ENCODE assay signal across 7 mouse cellular contexts in the genomic region with DNA sequence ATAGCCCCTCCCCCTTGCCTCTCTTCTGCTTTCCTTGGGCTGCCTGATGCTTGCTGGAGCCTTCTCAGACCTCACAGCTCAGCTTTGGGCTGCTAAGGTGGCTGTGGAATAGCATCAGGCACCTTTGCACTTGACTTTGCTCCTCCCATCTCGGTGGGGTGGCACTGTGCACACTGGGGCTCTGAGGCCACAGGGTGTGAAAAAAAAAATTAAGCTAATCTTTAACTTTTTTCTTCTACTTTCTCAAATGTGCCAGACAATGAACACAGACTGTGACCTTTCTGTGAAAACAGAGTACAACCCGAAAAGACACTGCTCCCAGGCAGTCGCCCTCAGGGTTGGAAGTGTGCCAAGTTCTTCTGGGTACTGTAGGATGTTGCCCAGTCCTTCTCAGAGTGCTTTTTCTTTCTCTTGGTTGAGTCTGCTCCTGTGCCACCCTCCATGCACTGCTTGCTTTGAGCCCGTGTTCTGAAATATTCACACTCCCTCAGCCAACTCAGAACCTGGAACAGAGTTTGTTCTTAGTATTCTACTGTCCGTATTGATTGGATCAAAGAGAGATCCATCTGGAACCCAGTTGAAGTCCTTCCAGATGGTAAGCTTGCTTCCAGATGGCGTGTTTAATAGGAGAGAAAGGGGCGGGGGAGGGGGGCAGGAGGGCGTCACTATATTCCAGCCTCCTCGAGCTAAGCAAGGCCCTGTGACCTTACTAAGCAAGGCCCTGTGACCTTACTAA. TPM values are rescaled to one million over a fixed set of nuclear protein-coding genes. Genes with fewer than 3 reads are reported as not detected.
A peak's percentile ranks its signal among the peaks of the same experiment; 100 is the strongest.
DNase-seq lines count a peak whose midpoint lies in the region; ATAC-seq and TF ChIP-seq lines count a peak whose summit lies in the region.

No protein-coding gene starts in this region.

- H3K4me3 ChIP-seq in midbrain, postnatal 0 days (ENCODE audit: low read depth, low read length) = no peak overlapping the region
- no peak overlapping the region for H3K4me3 ChIP-seq in midbrain, embryonic 14.5 days (replicated peaks; ENCODE audit: low read depth, low read length)
- no peak overlapping the region for H3K4me3 ChIP-seq in kidney, embryonic 16.5 days (ENCODE audit: low read length)
- no peak overlapping the region for H3K4me3 ChIP-seq in stomach, embryonic 14.5 days (ENCODE audit: low read depth, low read length)

- no peaks in the 10 kb centered on the region for H3K36me3 ChIP-seq in midbrain, postnatal 0 days (ENCODE audit: insufficient read depth, low read length)
- H3K36me3 ChIP-seq in midbrain, embryonic 14.5 days (ENCODE audit: control insufficient read depth, insufficient read depth, low read length) = no peaks in the 10 kb centered on the region
- no peaks in the 10 kb centered on the region for H3K36me3 ChIP-seq in kidney, embryonic 16.5 days (ENCODE audit: insufficient read depth, low read length)
- no peaks in the 10 kb centered on the region for H3K36me3 ChIP-seq in stomach, embryonic 14.5 days (ENCODE audit: control insufficient read depth, insufficient read depth, low read length)

- peak; percentile 48 for DNase-seq in midbrain, postnatal 0 days (ENCODE audit: low spot score)
- DNase-seq in midbrain, embryonic 14.5 days = no peak
- DNase-seq in cerebellum, postnatal 10 days = peak; percentile 77 to 78
- DNase-seq in thymus, postnatal 4 days = no peak
- no peak for DNase-seq in left cerebral cortex, postnatal 10 days (ENCODE audit: extremely low spot score in 1 of 2, low spot score in 2 of 2)

- no peaks in the 10 kb centered on the region for H3K9me3 ChIP-seq in midbrain, postnatal 0 days (ENCODE audit: low read length)
- no peaks in the 10 kb centered on the region for H3K9me3 ChIP-seq in midbrain, embryonic 14.5 days (ENCODE audit: control insufficient read depth, low read length)
- no peaks in the 10 kb centered on the region for H3K9me3 ChIP-seq in kidney, embryonic 16.5 days (ENCODE audit: low read length)
- H3K9me3 ChIP-seq in stomach, embryonic 14.5 days (ENCODE audit: control insufficient read depth, low read depth, low read length) = no peaks in the 10 kb centered on the region

- TF ChIP-seq CTCF in midbrain, postnatal 0 days (IDR thresholded peaks at IDR 0.05) = no peak

- H3K4me1 ChIP-seq in midbrain, postnatal 0 days (ENCODE audit: insufficient read depth, low read length) = peaks cover 4% of the 10 kb centered on the region; the same call in 1 of the 2 replicates
- H3K4me1 ChIP-seq in midbrain, embryonic 14.5 days (ENCODE audit: control insufficient read depth, insufficient read depth, low read length) = no peaks in the 10 kb centered on the region; the same call in 1 of the 2 replicates
- H3K4me1 ChIP-seq in kidney, embryonic 16.5 days (ENCODE audit: insufficient read depth, low read length) = peaks cover 18% of the 10 kb centered on the region; the same call in 1 of the 2 replicates
- H3K4me1 ChIP-seq in stomach, embryonic 14.5 days (ENCODE audit: control insufficient read depth, insufficient read depth, low read length) = peaks cover 4% of the 10 kb centered on the region; the same call in 1 of the 2 replicates

- H3K9ac ChIP-seq in midbrain, postnatal 0 days (replicated peaks; ENCODE audit: low read length, poor library complexity, severe bottlenecking) = no peak overlapping the region
- no peak overlapping the region for H3K9ac ChIP-seq in midbrain, embryonic 14.5 days (replicated peaks; ENCODE audit: low read length)
- H3K9ac ChIP-seq in kidney, embryonic 16.5 days (replicated peaks; ENCODE audit: low read length) = no peak overlapping the region
- no peak overlapping the region for H3K9ac ChIP-seq in stomach, embryonic 14.5 days (replicated peaks; ENCODE audit: low read depth, low read length)

- intact Hi-C loops in left cerebral cortex, postnatal 10 days (cut with DNase I) = no loop called here

- ATAC-seq in midbrain, postnatal 0 days (ENCODE audit: low FRiP score) = no peak
- ATAC-seq in midbrain, embryonic 14.5 days (ENCODE audit: low FRiP score, low TSS enrichment) = no peak
- peak; percentile 94 for ATAC-seq in kidney, embryonic 16.5 days (ENCODE audit: low FRiP score, low TSS enrichment)
- ATAC-seq in stomach, embryonic 14.5 days (ENCODE audit: insufficient number of reproducible peaks, insufficient read depth, low FRiP score, low read depth) = peak; percentile 83

- H3K4me2 ChIP-seq in midbrain, postnatal 0 days (ENCODE audit: low read depth, low read length, poor library complexity, severe bottlenecking) = no peak overlapping the region
- H3K4me2 ChIP-seq in midbrain, embryonic 14.5 days (ENCODE audit: low read length) = no peak overlapping the region
- 0 out of 2 replicates have a peak overlapping the region, but pooled peaks have one; percentile 2 for H3K4me2 ChIP-seq in kidney, embryonic 16.5 days (replicated peaks; ENCODE audit: low read depth, low read length)
- no peak overlapping the region for H3K4me2 ChIP-seq in stomach, embryonic 14.5 days (replicated peaks; ENCODE audit: low read depth, low read length)

- H3K27ac ChIP-seq in midbrain, postnatal 0 days (ENCODE audit: low read depth, low read length) = no peak overlapping the region
- no peak overlapping the region for H3K27ac ChIP-seq in midbrain, embryonic 14.5 days (replicated peaks; ENCODE audit: low read depth, low read length)
- H3K27ac ChIP-seq in kidney, embryonic 16.5 days (ENCODE audit: low read length) = peak overlapping the region; percentile 59
- H3K27ac ChIP-seq in stomach, embryonic 14.5 days (ENCODE audit: low read length) = peak overlapping the region; percentile 15; the same call in 1 of the 2 replicates

- no peaks in the 10 kb centered on the region for H3K27me3 ChIP-seq in midbrain, postnatal 0 days (ENCODE audit: insufficient read depth, low read length)
- H3K27me3 ChIP-seq in midbrain, embryonic 14.5 days (ENCODE audit: control insufficient read depth, insufficient read depth, low read length) = no peaks in the 10 kb centered on the region
- H3K27me3 ChIP-seq in kidney, embryonic 16.5 days (ENCODE audit: insufficient read depth, low read length) = no peaks in the 10 kb centered on the region
- no peaks in the 10 kb centered on the region for H3K27me3 ChIP-seq in stomach, embryonic 14.5 days (ENCODE audit: control insufficient read depth, insufficient read depth, low read length)

- 49% methylated on average over 9 of the region's 9 CpGs for WGBS in midbrain, postnatal 0 days
- WGBS in midbrain, embryonic 14.5 days = 40% methylated on average over 9 of the region's 9 CpGs
- WGBS in kidney, embryonic 16.5 days = 37% methylated on average over 9 of the region's 9 CpGs
- 27% methylated on average over 9 of the region's 9 CpGs for WGBS in stomach, embryonic 14.5 days

RNA-seq across cellular contexts. Expression of a gene that starts 54.8 kb away (rescaled TPM):
- 26.6 and 31.4 TPM in 2 replicates for total RNA-seq in midbrain, postnatal 0 days (2014; rRNA removed)
- 9.3 and 12.0 TPM in 2 replicates for polyA plus RNA-seq in midbrain, postnatal 0 days (2015; fragmentation: Nextera tagmentation; extraction: Ambion mirVana)
- polyA plus RNA-seq in midbrain, embryonic 14.5 days (2014; fragmentation: Nextera tagmentation; extraction: Ambion mirVana) = 7.3 and 8.7 TPM in 2 replicates
- 5.9 and 7.6 TPM in 2 replicates for polyA plus RNA-seq in kidney, embryonic 16.5 days (2015; fragmentation: Nextera tagmentation; extraction: Ambion mirVana)
- polyA plus RNA-seq in stomach, embryonic 14.5 days (2014; fragmentation: Nextera tagmentation; extraction: Ambion mirVana) = 6.5 and 11.2 TPM in 2 replicates
- total RNA-seq in left cerebral cortex, postnatal 10 days (2021) = 100 to 1,000 TPM; 149 to 152 TPM

Comparison
In these comparisons a context has a peak if more than half of its experiments do, and no peak if none do; other contexts are left out.
1. DNase-seq: peak in midbrain, postnatal 0 days (single experiment) and cerebellum, postnatal 10 days (2 of 2); none in midbrain, embryonic 14.5 days (single experiment), thymus, postnatal 4 days (single experiment) and left cerebral cortex, postnatal 10 days (0 of 2).
2. ATAC-seq: peak in kidney, embryonic 16.5 days (single experiment) and stomach, embryonic 14.5 days (single experiment); none in midbrain, postnatal 0 days (single experiment) and midbrain, embryonic 14.5 days (single experiment).
3. H3K27ac ChIP-seq: peak in kidney, embryonic 16.5 days (single experiment) and stomach, embryonic 14.5 days (single experiment); none in midbrain, postnatal 0 days (single experiment) and midbrain, embryonic 14.5 days (single experiment).